Mouse (Mus musculus): ENCODE results near the gene Sec14l2. TPM values are rescaled to one million over a fixed set of nuclear protein-coding genes. Genes with fewer than 3 reads are reported as not detected.

The Sec14l2 gene
- total and polyA plus RNA-seq, 2 experiments: 302 to 349 TPM

DNA sequence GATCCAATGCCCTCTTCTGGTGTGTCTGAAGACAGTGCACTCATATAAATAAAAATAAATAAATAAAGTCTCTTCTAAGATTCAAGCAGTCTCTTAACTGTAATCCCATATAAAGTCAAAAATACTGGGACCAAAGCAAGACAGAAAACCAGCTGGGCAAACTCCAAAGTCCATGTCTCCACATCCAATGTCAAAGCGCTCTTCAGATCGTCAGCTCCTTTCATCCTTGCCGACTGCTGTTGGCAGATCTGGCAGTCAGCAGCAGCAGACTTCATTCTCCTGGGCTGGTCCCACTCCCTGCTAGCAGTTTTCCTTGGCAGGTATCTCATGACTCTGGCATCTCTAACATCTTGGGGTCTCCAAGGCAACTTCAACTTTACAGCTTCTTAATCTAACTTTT is 35.5 kb upstream of the Sec14l2 start:
- Histone ChIP-seq H3K4me3 (ENCODE audit: insufficient read depth, low read depth, low read length) (no peak overlapping the region), H3K27me3 (ENCODE audit: control insufficient read depth, insufficient read depth, low read length) (no peaks in the 10 kb centered on the region), H3K27ac (replicated peaks; ENCODE audit: insufficient read depth, low read depth, low read length) (no peak overlapping the region), H3K4me1 (ENCODE audit: control insufficient read depth, insufficient read depth, low read length) (peaks cover 23% of the 10 kb centered on the region), H3K79me2 (ENCODE audit: control insufficient read depth, insufficient read depth, low read length) (peaks cover 11% of the 10 kb centered on the region), H3K36me3 (ENCODE audit: control insufficient read depth, insufficient read depth, low read length) (peaks cover 16% of the 10 kb centered on the region), H3K9ac (ENCODE audit: low read depth, low read length) (no peak overlapping the region)
- DNase-seq (ENCODE audit: extremely low read depth, low read depth, low spot score): peak; percentile 87
- TF ChIP-seq POLR2A (IDR thresholded peaks at IDR 0.05; ENCODE audit: extremely low read depth, insufficient read depth, low read length) (no peak), CTCF (IDR thresholded peaks at IDR 0.05; ENCODE audit: low read depth, low read length) (no peak)
- 22% methylated on average over 3 of the region's 3 CpGs for WGBS

GRCm38 (mm10) chr11:4155641-4156040 is 32.4 kb upstream of the Sec14l2 start:
- Histone ChIP-seq H3K79me2 (ENCODE audit: control insufficient read depth, insufficient read depth, low read length) (no peaks in the 10 kb centered on the region; the same call in 1 of the 2 replicates), H3K4me3 (ENCODE audit: insufficient read depth, low read depth, low read length) (no peak overlapping the region), H3K9ac (ENCODE audit: low read depth, low read length) (no peak overlapping the region), H3K27ac (replicated peaks; ENCODE audit: insufficient read depth, low read depth, low read length) (no peak overlapping the region), H3K36me3 (ENCODE audit: control insufficient read depth, insufficient read depth, low read length) (no peaks in the 10 kb centered on the region), H3K4me1 (ENCODE audit: control insufficient read depth, insufficient read depth, low read length) (peaks cover 15% of the 10 kb centered on the region), H3K27me3 (ENCODE audit: control insufficient read depth, insufficient read depth, low read length) (no peaks in the 10 kb centered on the region)
- no peak for DNase-seq (ENCODE audit: extremely low read depth, low read depth, low spot score)
- WGBS: 81% methylated on average over 5 of the region's 5 CpGs
- TF ChIP-seq POLR2A (IDR thresholded peaks at IDR 0.05; ENCODE audit: extremely low read depth, insufficient read depth, low read length) (no peak), CTCF (IDR thresholded peaks at IDR 0.05; ENCODE audit: low read depth, low read length) (no peak)

DNA sequence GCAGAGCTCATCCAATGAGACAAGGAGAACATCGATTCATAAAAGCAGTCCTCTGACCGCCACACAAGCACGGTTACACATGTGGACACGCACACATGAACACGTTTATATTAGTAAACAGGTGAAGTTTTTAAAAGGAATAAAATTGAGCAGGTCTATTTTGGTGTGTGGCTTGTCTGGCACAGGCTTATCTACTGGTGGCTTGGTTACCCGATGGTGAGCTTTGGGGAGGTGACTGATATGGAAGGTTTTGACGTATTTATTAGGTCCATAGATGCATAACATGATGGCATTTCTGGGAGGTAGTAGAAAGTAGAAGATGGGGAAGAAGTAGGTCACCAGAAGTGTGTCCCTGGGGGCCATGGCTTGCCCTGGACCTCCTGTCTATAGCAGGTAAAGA is 30.5 kb upstream of the Sec14l2 start:
- TF ChIP-seq POLR2A (IDR thresholded peaks at IDR 0.05; ENCODE audit: extremely low read depth, insufficient read depth, low read length) (no peak), CTCF (IDR thresholded peaks at IDR 0.05; ENCODE audit: low read depth, low read length) (no peak)
- H3K79me2 ChIP-seq (ENCODE audit: control insufficient read depth, insufficient read depth, low read length): no peaks in the 10 kb centered on the region
- 95% methylated on average over 7 of the region's 7 CpGs for WGBS
- H3K4me3 ChIP-seq (ENCODE audit: insufficient read depth, low read depth, low read length): no peak overlapping the region
- no peaks in the 10 kb centered on the region for H3K27me3 ChIP-seq (ENCODE audit: control insufficient read depth, insufficient read depth, low read length)
- no peak for DNase-seq (ENCODE audit: extremely low read depth, low read depth, low spot score)
- peaks cover 11% of the 10 kb centered on the region for H3K4me1 ChIP-seq (ENCODE audit: control insufficient read depth, insufficient read depth, low read length)
- H3K27ac ChIP-seq (replicated peaks; ENCODE audit: insufficient read depth, low read depth, low read length): no peak overlapping the region
- no peak overlapping the region for H3K9ac ChIP-seq (ENCODE audit: low read depth, low read length)
- no peaks in the 10 kb centered on the region for H3K36me3 ChIP-seq (ENCODE audit: control insufficient read depth, insufficient read depth, low read length)

GRCm38 (mm10) chr11:4149886-4150285 is 26.7 kb upstream of the Sec14l2 start:
- 93% methylated on average over 6 of the region's 6 CpGs for WGBS

GRCm38 (mm10) chr11:4148536-4149156 is 25.4 kb upstream of the Sec14l2 start:
- Histone ChIP-seq H3K4me3 (ENCODE audit: insufficient read depth, low read depth, low read length) (no peak overlapping the region), H3K4me1 (ENCODE audit: control insufficient read depth, insufficient read depth, low read length) (no peaks in the 10 kb centered on the region), H3K79me2 (ENCODE audit: control insufficient read depth, insufficient read depth, low read length) (no peaks in the 10 kb centered on the region), H3K9ac (ENCODE audit: low read depth, low read length) (no peak overlapping the region), H3K27me3 (ENCODE audit: control insufficient read depth, insufficient read depth, low read length) (no peaks in the 10 kb centered on the region), H3K27ac (replicated peaks; ENCODE audit: insufficient read depth, low read depth, low read length) (no peak overlapping the region), H3K36me3 (ENCODE audit: control insufficient read depth, insufficient read depth, low read length) (no peaks in the 10 kb centered on the region; the same call in 1 of the 2 replicates)
- DNase-seq (ENCODE audit: extremely low read depth, low read depth, low spot score): no peak
- WGBS: 92% methylated on average over 9 of the region's 9 CpGs
- no peak for TF ChIP-seq CTCF (IDR thresholded peaks at IDR 0.05; ENCODE audit: low read depth, low read length)
- no peak for TF ChIP-seq POLR2A (IDR thresholded peaks at IDR 0.05; ENCODE audit: extremely low read depth, insufficient read depth, low read length)

More at GRCm38 (mm10) chr11:4149886-4150285, 26.7 kb upstream of the Sec14l2 start:
- Histone ChIP-seq H3K9ac (ENCODE audit: low read depth, low read length) (no peak overlapping the region), H3K4me1 (ENCODE audit: control insufficient read depth, insufficient read depth, low read length) (no peaks in the 10 kb centered on the region), H3K4me3 (ENCODE audit: insufficient read depth, low read depth, low read length) (no peak overlapping the region), H3K36me3 (ENCODE audit: control insufficient read depth, insufficient read depth, low read length) (no peaks in the 10 kb centered on the region), H3K27me3 (ENCODE audit: control insufficient read depth, insufficient read depth, low read length) (no peaks in the 10 kb centered on the region), H3K79me2 (ENCODE audit: control insufficient read depth, insufficient read depth, low read length) (no peaks in the 10 kb centered on the region), H3K27ac (replicated peaks; ENCODE audit: insufficient read depth, low read depth, low read length) (no peak overlapping the region)
- DNase-seq (ENCODE audit: extremely low read depth, low read depth, low spot score): no peak
- TF ChIP-seq POLR2A (IDR thresholded peaks at IDR 0.05; ENCODE audit: extremely low read depth, insufficient read depth, low read length): no peak
- TF ChIP-seq CTCF (IDR thresholded peaks at IDR 0.05; ENCODE audit: low read depth, low read length): no peak

DNA sequence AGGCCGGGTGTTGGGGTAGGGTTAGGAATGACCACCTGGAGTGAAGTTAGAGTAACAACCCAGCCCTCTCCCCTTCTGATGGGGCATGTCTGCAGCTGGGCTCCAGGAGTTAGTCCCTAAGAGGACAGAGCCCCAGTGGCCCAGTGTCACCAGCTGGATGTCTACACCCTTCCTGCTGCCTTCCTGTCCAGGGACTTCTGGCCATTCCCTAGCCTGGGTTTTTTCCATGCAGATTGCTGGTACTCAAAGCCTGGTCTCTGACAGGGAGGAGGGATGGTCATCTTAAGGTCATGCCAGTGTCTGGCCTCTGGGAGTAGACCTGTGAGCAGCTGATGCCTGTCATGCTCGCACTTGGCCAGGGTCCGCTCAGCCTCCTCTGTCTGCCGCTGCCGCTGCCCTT is 24.9 kb upstream of the Sec14l2 start:
- no peaks in the 10 kb centered on the region for H3K79me2 ChIP-seq (ENCODE audit: control insufficient read depth, insufficient read depth, low read length)
- H3K36me3 ChIP-seq (ENCODE audit: control insufficient read depth, insufficient read depth, low read length): no peaks in the 10 kb centered on the region; the same call in 1 of the 2 replicates
- no peak for TF ChIP-seq CTCF (IDR thresholded peaks at IDR 0.05; ENCODE audit: low read depth, low read length)
- TF ChIP-seq POLR2A (IDR thresholded peaks at IDR 0.05; ENCODE audit: extremely low read depth, insufficient read depth, low read length): no peak
- H3K4me1 ChIP-seq (ENCODE audit: control insufficient read depth, insufficient read depth, low read length): no peaks in the 10 kb centered on the region
- H3K27me3 ChIP-seq (ENCODE audit: control insufficient read depth, insufficient read depth, low read length): no peaks in the 10 kb centered on the region
- no peak for DNase-seq (ENCODE audit: extremely low read depth, low read depth, low spot score)
- 88% methylated on average over 5 of the region's 5 CpGs for WGBS
- H3K9ac ChIP-seq (ENCODE audit: low read depth, low read length): no peak overlapping the region
- H3K27ac ChIP-seq (replicated peaks; ENCODE audit: insufficient read depth, low read depth, low read length): no peak overlapping the region
- no peak overlapping the region for H3K4me3 ChIP-seq (ENCODE audit: insufficient read depth, low read depth, low read length)
